Mouse (Mus musculus): ENCODE measurements around the gene Ahnak.

DNA sequence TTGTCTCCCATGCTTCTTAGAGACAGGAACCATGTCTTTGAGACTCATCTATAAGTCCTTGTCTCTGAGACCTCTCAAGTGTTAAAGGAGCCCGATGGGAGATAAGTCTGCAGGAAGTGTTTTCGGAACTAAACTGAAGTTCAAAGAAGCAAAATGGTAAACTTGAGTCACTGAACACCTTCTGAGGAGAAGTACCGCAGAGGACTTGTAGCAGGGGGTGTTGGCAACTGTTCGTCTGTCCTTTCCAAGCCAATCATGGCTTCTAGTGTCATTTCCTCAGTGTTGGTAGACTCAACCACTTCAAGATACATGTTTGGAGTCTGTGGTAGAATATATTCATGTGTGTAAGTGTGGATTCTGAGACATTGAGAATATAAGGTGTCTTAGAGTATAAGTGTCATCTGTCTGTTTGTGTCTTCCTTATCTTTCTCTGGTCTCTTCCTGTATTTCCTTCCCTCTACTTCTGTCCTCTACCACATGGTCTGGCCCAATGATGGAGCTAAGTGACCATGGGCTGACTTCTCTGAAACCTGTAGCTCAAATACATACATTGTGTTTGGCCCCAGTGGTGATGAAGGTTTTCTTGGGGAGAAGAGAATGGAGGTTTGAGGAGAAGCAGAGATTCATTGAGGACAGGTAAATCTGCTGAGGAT, 66.7 kb downstream of the Ahnak start:
- TF ChIP-seq EP300 (optimal IDR thresholded peaks at IDR 0.05) (no peak), CTCF (IDR thresholded peaks at IDR 0.05; ENCODE audit: low read depth) (no peak)
